In genomic region chr4:10510013-10510412, GRCm38 (mm10) we compare ENCODE assay signal across 27 mouse cellular contexts.
"Had no signal": no experiment of that assay in that cellular context is flagged by ENCODE, and none has a peak within 500 bp of the region (broad histone marks: within the 10 kb centered on the region; RNA-seq: fewer than 3 reads in every experiment).

No protein-coding gene starts in this region.

- DNase-seq: gastrocnemius, postnatal 14 days; gastrocnemius, postnatal 36 days; heart, adult 18-20 months; heart, postnatal 14 days; heart, postnatal 36 days; kidney, adult 18-20 months; kidney, adult 8-10 months; kidney, postnatal 10 days; kidney, postnatal 25 days; liver; liver, embryonic 13.5 days had no signal

- H3K9ac ChIP-seq: heart, embryonic 13.5 days; heart, embryonic 15.5 days; hindbrain, embryonic 12.5 days; hindbrain, embryonic 14.5 days; intestine, embryonic 15.5 days; limb, embryonic 12.5 days; liver, embryonic 13.5 days; liver, embryonic 15.5 days had no signal

- H3K4me1 ChIP-seq: heart, embryonic 10.5 days; heart, embryonic 13.5 days; heart, embryonic 15.5 days; hindbrain, embryonic 12.5 days; intestine, embryonic 15.5 days; limb, embryonic 12.5 days; liver, embryonic 13.5 days; liver, embryonic 15.5 days had no signal

- H3K36me3 ChIP-seq: heart, embryonic 10.5 days; heart, embryonic 13.5 days; heart, embryonic 15.5 days; hindbrain, embryonic 10.5 days; hindbrain, embryonic 12.5 days; intestine, embryonic 15.5 days; limb, embryonic 10.5 days; limb, embryonic 12.5 days; liver, embryonic 13.5 days; liver, embryonic 15.5 days had no signal

- H3K9me3 ChIP-seq: heart, embryonic 10.5 days; heart, embryonic 13.5 days; heart, embryonic 15.5 days; hindbrain, embryonic 10.5 days; hindbrain, embryonic 12.5 days; intestine, embryonic 15.5 days; limb, embryonic 10.5 days; limb, embryonic 12.5 days; liver, embryonic 13.5 days; liver, embryonic 15.5 days had no signal

- ATAC-seq: hindbrain, embryonic 16.5 days; inflammation-experienced regulatory T-cells, adult 6 months; intestine, embryonic 15.5 days; intestine, postnatal 0 days had no signal

- H3K4me2 ChIP-seq: heart, embryonic 13.5 days; heart, embryonic 15.5 days; hindbrain, embryonic 12.5 days; hindbrain, embryonic 14.5 days; intestine, embryonic 15.5 days; limb, embryonic 12.5 days; liver, embryonic 11.5 days; liver, embryonic 13.5 days; liver, embryonic 15.5 days had no signal

- H3K4me3 ChIP-seq: heart, embryonic 10.5 days; heart, embryonic 13.5 days; heart, embryonic 15.5 days; hindbrain, embryonic 10.5 days; hindbrain, embryonic 12.5 days; intestine, embryonic 15.5 days; layer of hippocampus, adult 2 months; left cerebral cortex, adult 2 months; limb, embryonic 10.5 days; limb, embryonic 12.5 days; liver, embryonic 13.5 days; liver, embryonic 15.5 days had no signal

- H3K27ac ChIP-seq: heart, embryonic 10.5 days; heart, embryonic 13.5 days; heart, embryonic 15.5 days; hindbrain, embryonic 10.5 days; hindbrain, embryonic 12.5 days; hindbrain, embryonic 14.5 days; intestine, embryonic 15.5 days; layer of hippocampus, adult 2 months; left cerebral cortex, adult 2 months; limb, embryonic 10.5 days; limb, embryonic 12.5 days; liver, embryonic 13.5 days; liver, embryonic 15.5 days had no signal

- H3K27me3 ChIP-seq: heart, embryonic 13.5 days; heart, embryonic 15.5 days; hindbrain, embryonic 12.5 days; intestine, embryonic 15.5 days; limb, embryonic 12.5 days; liver, embryonic 13.5 days; liver, embryonic 15.5 days had no signal
